Mouse (Mus musculus) CH12.LX (cell line): ENCODE measurements around the gene Tnfsf12. TPM values are rescaled to one million over a fixed set of nuclear protein-coding genes. Genes with fewer than 3 reads are reported as not detected.

Experiments used
- DNase-seq: peaks from one replicate; pipeline ENCODE4 v3.0.0-alpha.2; 2013; ENCODE audit errors: extremely low read depth
- H3K27ac ChIP-seq: 2 replicates; pipeline ENCODE4 v1.5.1; 2012; ENCODE audit warnings: low read depth, mild to moderate bottlenecking, control low read depth, moderate library complexity; ENCODE audit not compliant: insufficient read depth
- H3K27me3 ChIP-seq: replicated peaks from 2 replicates; pipeline ENCODE3; 2012; ENCODE audit warnings: inconsistent platforms
- H3K36me3 ChIP-seq, 2 experiments: replicated peaks in 1 of 2; 2 replicates each; pipeline versions ENCODE3 to v1.6.1; 2012; ENCODE audit warnings: inconsistent platforms in 1 of 2, low read length in 1 of 2, mild to moderate bottlenecking in 1 of 2, mixed read lengths in 1 of 2, moderate library complexity in 1 of 2; ENCODE audit not compliant: control insufficient read depth in 1 of 2, insufficient read depth in 1 of 2
- H3K4me1 ChIP-seq, 2 experiments: 2 replicates each; pipeline ENCODE4 v1.6.1; 2012; ENCODE audit warnings: inconsistent platforms in 1 of 2, moderate library complexity in 1 of 2; ENCODE audit not compliant: insufficient read depth in 2 of 2, control insufficient read depth in 1 of 2
- H3K4me2 ChIP-seq: 2 replicates; pipeline ENCODE4 v1.6.1; 2012; ENCODE audit warnings: low read depth, mild to moderate bottlenecking, control low read depth; ENCODE audit not compliant: poor library complexity, insufficient read depth, severe bottlenecking
- H3K4me3 ChIP-seq, 3 experiments: fragments of 150-350 bp in 1 of 3; sonication (generic) in 1 of 3; replicated peaks in 1 of 3; 2 replicates each; pipeline versions ENCODE3 to v1.5.1; 2011 to 2012; ENCODE audit warnings: low read depth in 2 of 3, low read length in 2 of 3, mild to moderate bottlenecking in 2 of 3, moderate library complexity in 2 of 3, control low read depth in 1 of 3, improper control_type of control experiment in 1 of 3, inconsistent platforms in 1 of 3, mixed read lengths in 1 of 3; ENCODE audit not compliant: poor library complexity in 1 of 3
- H3K79me2 ChIP-seq: replicated peaks from 2 replicates; pipeline ENCODE4 v1.6.1; 2012; ENCODE audit warnings: mild to moderate bottlenecking, moderate library complexity; ENCODE audit not compliant: control insufficient read depth, poor library complexity, insufficient read depth, severe bottlenecking; ENCODE audit errors: extremely low read depth
- H3K9ac ChIP-seq: 2 replicates; pipeline ENCODE4 v1.6.1; 2012; ENCODE audit warnings: low read depth, mild to moderate bottlenecking, control low read depth, moderate library complexity; ENCODE audit not compliant: insufficient read depth
- H3K9me3 ChIP-seq: replicated peaks from 2 replicates; pipeline ENCODE3; 2012; ENCODE audit warnings: low read length, inconsistent platforms, mixed read lengths
- BHLHE40 ChIP-seq: IDR thresholded peaks from 2 replicates; pipeline ENCODE4 v1.6.1; 2011; ENCODE audit warnings: mild to moderate bottlenecking, low read depth, low read length, improper control_type of control experiment
- CTCF ChIP-seq, 2 experiments: IDR thresholded peaks in 1 of 2; conservative IDR thresholded peaks in 1 of 2; 2 replicates each; pipeline ENCODE4 v1.5.1; 2011 to 2012; ENCODE audit warnings: low read depth in 2 of 2, low read length in 2 of 2, improper control_type of control experiment in 1 of 2, inconsistent platforms in 1 of 2, mild to moderate bottlenecking in 1 of 2, moderate library complexity in 1 of 2
- E2F4 ChIP-seq: IDR thresholded peaks from 2 replicates; pipeline ENCODE4 v1.6.1; 2011; ENCODE audit warnings: low read depth, low read length, improper control_type of control experiment; ENCODE audit not compliant: insufficient replicate concordance
- ETS1 ChIP-seq: conservative IDR thresholded peaks from 2 replicates; pipeline ENCODE4 v1.6.1; 2012; ENCODE audit warnings: low read depth, mild to moderate bottlenecking, inconsistent platforms, low read length, improper control_type of control experiment, moderate library complexity
- HCFC1 ChIP-seq: IDR thresholded peaks from 2 replicates; pipeline ENCODE4 v1.6.1; 2012; ENCODE audit warnings: low read depth, mild to moderate bottlenecking, inconsistent platforms, low read length, improper control_type of control experiment
- IRF4 ChIP-seq: IDR thresholded peaks from 2 replicates; pipeline ENCODE4 v1.6.1; 2014; ENCODE audit warnings: low read depth, mild to moderate bottlenecking, inconsistent platforms, low read length, improper control_type of control experiment
- JUN ChIP-seq: IDR thresholded peaks from 2 replicates; pipeline ENCODE4 v1.6.1; 2011; ENCODE audit warnings: low read depth, mild to moderate bottlenecking, low read length, improper control_type of control experiment, moderate library complexity; ENCODE audit not compliant: insufficient read depth
- JUND ChIP-seq: conservative IDR thresholded peaks from 2 replicates; pipeline ENCODE4 v1.6.1; 2011; ENCODE audit warnings: low read depth, low read length, improper control_type of control experiment
- MAZ ChIP-seq: IDR thresholded peaks from 2 replicates; pipeline ENCODE4 v1.6.1; 2012; ENCODE audit warnings: low read depth, mild to moderate bottlenecking, inconsistent platforms, low read length, improper control_type of control experiment, moderate library complexity
- MXI1 ChIP-seq: IDR thresholded peaks from 2 replicates; pipeline ENCODE4 v1.6.1; 2011; ENCODE audit warnings: mild to moderate bottlenecking, low read depth, low read length, improper control_type of control experiment
- PAX5 ChIP-seq: IDR thresholded peaks from 2 replicates; pipeline ENCODE4 v1.6.1; 2012; ENCODE audit warnings: low read length, inconsistent platforms, mixed read lengths
- POLR2AphosphoS2 ChIP-seq: IDR thresholded peaks from 2 replicates; pipeline ENCODE4 v1.6.1; 2011; ENCODE audit warnings: low read depth, low read length, improper control_type of control experiment
- RAD21 ChIP-seq: IDR thresholded peaks from 2 replicates; pipeline ENCODE4 v1.6.1; 2011; ENCODE audit warnings: low read depth, mild to moderate bottlenecking, low read length, improper control_type of control experiment, moderate library complexity
- SMC3 ChIP-seq: IDR thresholded peaks from 2 replicates; pipeline ENCODE4 v1.6.1; 2011; ENCODE audit warnings: low read depth, low read length, improper control_type of control experiment
- TBP ChIP-seq: conservative IDR thresholded peaks from 2 replicates; pipeline ENCODE4 v1.6.1; 2011; ENCODE audit warnings: low read depth, low read length, improper control_type of control experiment
- TCF12 ChIP-seq: IDR thresholded peaks from 2 replicates; pipeline ENCODE4 v1.6.1; 2014; ENCODE audit warnings: low read depth, mild to moderate bottlenecking, inconsistent platforms, low read length, improper control_type of control experiment
- dilution Hi-C: fragments of 300-500 bp; cut with MboI; formaldehyde crosslinking; loops from 2 replicates; pipeline ENCODE4 v1.14.3; 2020; ENCODE audit warnings: low sequenced_read_pairs; ENCODE audit not compliant: extremely low pct_unique_long_range_greater_than_20kb, extremely low pct_ligation_motif_present
- in situ Hi-C: fragments of 300-500 bp; cut with MboI; formaldehyde crosslinking; loops from 3 replicates; pipeline ENCODE4 v1.14.3; 2019; ENCODE audit warnings: low sequenced_read_pairs, low pct_ligation_motif_present, low pct_unique_long_range_greater_than_20kb, mixed read lengths
- polyA plus RNA-seq: library from polyadenylated mRNA; unstranded; fragments of >175 nt; gene quantifications from 2 replicates; pipeline ENCODE4 v1.2.1, GENCODE M21; 2012; ENCODE audit warnings: low read depth; ENCODE audit not compliant: insufficient read length
- total RNA-seq, 2 experiments: library from RNA; depleted of rRNA; stranded (reverse); fragments of 300-350 nt in 1 of 2; fragments of >200 nt in 1 of 2; gene quantifications; 2 replicates each; pipeline ENCODE4 v1.2.3; 2012 to 2014

Tnfsf12 gene
- total and polyA plus RNA-seq, 3 experiments: not detected

DNA sequence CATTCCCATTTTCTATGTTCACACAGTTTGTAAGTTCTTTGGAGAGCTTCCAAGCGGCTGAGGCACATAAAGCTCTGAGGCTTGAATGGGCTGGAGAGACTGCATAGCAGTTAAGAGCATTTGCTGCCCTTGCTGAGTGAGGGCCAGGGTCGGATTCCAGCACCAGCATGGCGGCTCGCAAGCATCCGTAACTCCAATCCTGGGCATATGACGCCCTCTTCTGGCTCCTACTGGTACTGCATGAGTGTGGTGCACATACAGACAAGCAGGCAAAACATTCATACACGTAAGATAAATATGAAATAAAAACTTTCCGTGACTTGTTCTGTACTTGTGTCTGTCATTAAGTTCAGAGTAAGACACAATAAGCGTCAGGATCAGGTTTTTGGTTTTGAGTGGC is 19.8 kb upstream of the Tnfsf12 start:
- Histone ChIP-seq H3K4me3 (no peak overlapping the region), H3K27ac (no peak overlapping the region), H3K27me3 (peaks cover 2% of the 10 kb centered on the region)
- TF ChIP-seq BHLHE40 (no peak), IRF4 (no peak), MAZ (no peak), TCF12 (no peak), PAX5 (no peak), JUND (no peak), SMC3 (peak; percentile 34), RAD21 (peak; percentile 40), MXI1 (no peak), POLR2AphosphoS2 (no peak), HCFC1 (no peak), TBP (no peak), JUN (no peak), ETS1 (no peak), CTCF (conservative IDR thresholded peaks at IDR 0.05 in 1 of 2, IDR thresholded peaks at IDR 0.05 in 1 of 2; ENCODE audit: low read depth in 2 of 2, low read length in 2 of 2) (peak; percentile 62 to 84)
- TF ChIP-seq, all 38 proteins: peak for 3
- no peaks in the 10 kb centered on the region for H3K79me2 ChIP-seq
- no peak overlapping the region for H3K9ac ChIP-seq
- no peaks in the 10 kb centered on the region for H3K4me1 ChIP-seq
- DNase-seq: peak; percentile 20
- H3K36me3 ChIP-seq: no peaks in the 10 kb centered on the region
- dilution Hi-C loops (no loop called here), in situ Hi-C loops (no loop called here)
- H3K9me3 ChIP-seq: peaks cover 3% of the 10 kb centered on the region
- no peak overlapping the region for H3K4me2 ChIP-seq

DNA sequence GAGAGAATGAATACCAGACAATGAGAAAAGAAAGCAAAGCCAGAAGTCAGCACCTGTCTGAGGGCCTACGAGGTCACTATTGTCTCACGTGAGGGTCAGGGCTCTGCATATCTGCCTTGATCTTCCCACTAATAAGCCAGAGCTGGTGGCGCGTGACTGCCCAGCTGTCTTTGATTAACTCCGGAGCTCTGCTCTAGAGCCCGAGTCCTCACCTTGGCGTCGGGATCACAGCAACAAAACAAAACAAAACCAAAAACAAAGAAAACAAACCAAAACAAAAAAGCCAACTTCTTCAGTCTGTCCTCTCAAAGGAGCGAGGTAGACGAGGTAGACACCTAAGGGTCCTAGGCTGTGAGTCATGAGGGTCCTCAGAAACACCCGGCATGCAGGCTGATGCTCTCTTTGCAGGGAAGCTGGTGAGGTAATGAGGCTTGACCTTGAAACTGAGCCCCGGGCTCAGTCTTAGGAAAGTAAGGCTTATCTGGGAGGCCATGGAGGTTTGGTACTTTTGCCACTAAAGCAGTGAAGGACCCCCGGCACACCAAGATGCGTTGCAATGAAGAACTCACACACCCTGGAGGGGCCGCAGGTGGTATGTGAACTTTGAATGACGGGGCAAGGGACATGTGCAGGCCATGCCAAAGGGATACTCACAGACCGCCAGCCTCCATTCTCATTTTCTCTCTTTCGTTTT is 19.1 kb upstream of the Tnfsf12 start:
- no peaks in the 10 kb centered on the region for H3K36me3 ChIP-seq
- peaks cover 0 to 1% of the 10 kb centered on the region in 2 experiments; a peak in 1 of 4 replicates for H3K4me1 ChIP-seq
- H3K27ac ChIP-seq: no peak overlapping the region
- H3K4me2 ChIP-seq: no peak overlapping the region
- H3K27me3 ChIP-seq: peaks cover 2% of the 10 kb centered on the region
- H3K9ac ChIP-seq: no peak overlapping the region
- peak; percentile 42 for TF ChIP-seq BHLHE40
- no peak for TF ChIP-seq E2F4
- dilution Hi-C loops: no loop called here
- DNase-seq: no peak
- in situ Hi-C loops: no loop called here
- no peak overlapping the region for H3K4me3 ChIP-seq
- peaks cover 3% of the 10 kb centered on the region for H3K9me3 ChIP-seq
- H3K79me2 ChIP-seq: no peaks in the 10 kb centered on the region
